Mouse (Mus musculus) kidney, adult 2 months (tissue): Measurements from ENCODE around the gene Hist1h2bg.

Experiments
- CTCF ChIP-seq: fragments of 200-500 bp; conservative IDR thresholded peaks from 2 replicates; pipeline ENCODE4 v1.5.1; 2011; ENCODE audit warnings: low read depth, mild to moderate bottlenecking, control low read depth, low read length, moderate library complexity, mixed read lengths; ENCODE audit not compliant: insufficient read depth, insufficient read length
- POLR2A ChIP-seq: fragments of 200-500 bp; IDR thresholded peaks from one replicate; pipeline ENCODE4 v1.6.1; 2011; ENCODE audit warnings: low read depth, low read length, control low read depth

GRCm38 (mm10) chr13:23555839-23556416 lies 15.3 kb upstream of the Hist1h2bg start:
- TF ChIP-seq POLR2A (no peak), CTCF (no peak)
